Mouse (Mus musculus): ENCODE data around the gene Pm20d2.

Pm20d2 gene

GRCm38 (mm10) chr4:33189735-33190036 lies at the start of gene Pm20d2:
Gene Pm20d2, minus strand, starts transcription at chr4:33189737.
- DNase-seq (ENCODE audit: low spot score), result no peak

- DNase-seq (ENCODE audit: low spot score), result no peak
Observed at GRCm38 (mm10) chr4:33230881-33231280, 41.3 kb upstream of the Pm20d2 start.

- no peak for DNase-seq (ENCODE audit: low spot score)
Observed at GRCm38 (mm10) chr4:33229639-33230038, 40.1 kb upstream of the Pm20d2 start.

- DNase-seq (ENCODE audit: low spot score), result peak; percentile 58
Observed at GRCm38 (mm10) chr4:33227164-33227563, 37.6 kb upstream of the Pm20d2 start.

- no peak for DNase-seq (ENCODE audit: low spot score)
Observed at GRCm38 (mm10) chr4:33224003-33224675, 34.6 kb upstream of the Pm20d2 start.

GRCm38 (mm10) chr4:33221847-33222246 lies 32.3 kb upstream of the Pm20d2 start:
- DNase-seq (ENCODE audit: low spot score), result no peak

GRCm38 (mm10) chr4:33208881-33209841 lies 19.6 kb upstream of the Pm20d2 start, which contains the start of gene Srsf12:
Gene Srsf12, plus strand, starts transcription at chr4:33208991.
- peak; percentile 64 for DNase-seq (ENCODE audit: low spot score)

GRCm38 (mm10) chr4:33207551-33207950 lies 18.0 kb upstream of the Pm20d2 start:
- DNase-seq (ENCODE audit: low spot score), result no peak

- peak; percentile 34 for DNase-seq (ENCODE audit: low spot score)
Observed at GRCm38 (mm10) chr4:33204682-33205081, 15.1 kb upstream of the Pm20d2 start.

GRCm38 (mm10) chr4:33198117-33198516 lies 8.6 kb upstream of the Pm20d2 start:
- no peak for DNase-seq (ENCODE audit: low spot score)

- peak; percentile 59 for DNase-seq (ENCODE audit: low spot score)
Observed at GRCm38 (mm10) chr4:33188781-33189734, 479 bp downstream of the Pm20d2 start.

GRCm38 (mm10) chr4:33188164-33188563 lies 1.4 kb downstream of the Pm20d2 start:
- no peak for DNase-seq (ENCODE audit: low spot score)

- no peak for DNase-seq (ENCODE audit: low spot score)
Observed at GRCm38 (mm10) chr4:33183477-33183876, 6.1 kb downstream of the Pm20d2 start.

- no peak for DNase-seq (ENCODE audit: low spot score)
Observed at GRCm38 (mm10) chr4:33152087-33153038, 37.2 kb downstream of the Pm20d2 start.

- DNase-seq (ENCODE audit: low spot score), result no peak
Observed at GRCm38 (mm10) chr4:33149150-33149549, 40.4 kb downstream of the Pm20d2 start.

GRCm38 (mm10) chr4:33147825-33148224 lies 41.7 kb downstream of the Pm20d2 start:
- peak; percentile 34 for DNase-seq (ENCODE audit: low spot score)

- DNase-seq (ENCODE audit: low spot score), result peak; percentile 37
Observed at GRCm38 (mm10) chr4:33146679-33147291, 42.8 kb downstream of the Pm20d2 start.

- no peak for DNase-seq (ENCODE audit: low spot score)
Observed at GRCm38 (mm10) chr4:33132221-33132620, 57.3 kb downstream of the Pm20d2 start, which contains the start of gene Gabrr1. Gene Gabrr1, plus strand, starts transcription at chr4:33132521.

- DNase-seq (ENCODE audit: low spot score), result no peak
Observed at GRCm38 (mm10) chr4:33125409-33126084, 64.0 kb downstream of the Pm20d2 start.

- peak; percentile 40 for DNase-seq (ENCODE audit: low spot score)
Observed at GRCm38 (mm10) chr4:33124493-33124892, 65.0 kb downstream of the Pm20d2 start.
